Mouse (Mus musculus): ENCODE measurements around the gene Acap2.

DNA sequence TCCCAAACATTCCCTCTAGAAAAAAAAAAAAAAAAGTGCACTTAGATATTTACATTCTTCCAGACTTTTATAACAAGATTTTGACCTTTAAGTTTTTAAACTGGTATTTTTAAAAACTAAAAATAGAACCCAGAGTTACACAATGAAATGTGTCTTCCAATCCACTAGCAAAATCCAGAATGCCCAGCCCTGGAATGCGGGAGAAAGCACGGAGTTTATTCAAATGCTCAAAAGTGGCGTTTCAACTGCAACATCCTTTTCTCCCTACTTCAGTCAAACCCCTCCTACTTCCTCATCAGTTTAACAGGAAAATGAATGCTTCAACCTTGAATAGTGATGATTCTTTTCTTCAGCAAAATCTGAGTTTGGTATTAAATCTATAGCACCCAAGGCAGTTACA lies 4.1 kb downstream of the Acap2 start:
- no peak for TF ChIP-seq GATA1 (IDR thresholded peaks at IDR 0.05; ENCODE audit: low read length)
- no peak for TF ChIP-seq TAL1 (IDR thresholded peaks at IDR 0.05; ENCODE audit: low read length)
